In genomic region chr10:79806331-79806730, GRCm38 (mm10) we compare ENCODE assay signal across 14 mouse cellular contexts. TPM values are rescaled to one million over a fixed set of nuclear protein-coding genes. Genes with fewer than 3 reads are reported as not detected.
DNase-seq lines count a peak whose midpoint lies in the region; ATAC-seq and TF ChIP-seq lines count a peak whose summit lies in the region.
"Had no signal": no experiment of that assay in that cellular context is flagged by ENCODE, and none has a peak within 500 bp of the region (broad histone marks: within the 10 kb centered on the region; RNA-seq: fewer than 3 reads in every experiment).

No protein-coding gene starts in this region.

- H3K27me3 ChIP-seq in forebrain, embryonic 13.5 days = no peaks in the 10 kb centered on the region
- no peaks in the 10 kb centered on the region for H3K27me3 ChIP-seq in forebrain, embryonic 12.5 days
- no peaks in the 10 kb centered on the region for H3K27me3 ChIP-seq in hindbrain, embryonic 10.5 days (ENCODE audit: insufficient read depth, poor library complexity, severe bottlenecking)
- no peaks in the 10 kb centered on the region for H3K27me3 ChIP-seq in hindbrain, postnatal 0 days (ENCODE audit: insufficient read depth, low read length)
- H3K27me3 ChIP-seq in midbrain, embryonic 12.5 days = no peaks in the 10 kb centered on the region
- no peaks in the 10 kb centered on the region for H3K27me3 ChIP-seq in midbrain, embryonic 16.5 days (ENCODE audit: control insufficient read depth, insufficient read depth, low read depth, low read length)
- H3K27me3 ChIP-seq: hindbrain, embryonic 15.5 days; lung, embryonic 15.5 days had no signal

- no peak for TF ChIP-seq POLR2A in olfactory bulb, adult 2 months (IDR thresholded peaks at IDR 0.05; ENCODE audit: insufficient read depth, low read depth, low read length)

- 92% methylated on average over 9 of the region's 9 CpGs for WGBS in forebrain, embryonic 13.5 days
- WGBS in forebrain, embryonic 12.5 days = 91% methylated on average over 9 of the region's 9 CpGs
- WGBS in hindbrain, embryonic 10.5 days = 86% methylated on average over 9 of the region's 9 CpGs
- WGBS in hindbrain, postnatal 0 days = 84% methylated on average over 9 of the region's 9 CpGs
- 93% methylated on average over 9 of the region's 9 CpGs for WGBS in midbrain, embryonic 12.5 days
- 92% methylated on average over 9 of the region's 9 CpGs for WGBS in midbrain, embryonic 16.5 days
- WGBS in olfactory bulb, adult 2 months = 88% methylated on average over 9 of the region's 9 CpGs

- no peak for TF ChIP-seq CTCF in hindbrain, postnatal 0 days (IDR thresholded peaks at IDR 0.05; ENCODE audit: low read depth)
- TF ChIP-seq CTCF in olfactory bulb, adult 2 months (IDR thresholded peaks at IDR 0.05; ENCODE audit: insufficient read depth, low read depth, low read length) = no peak

- H3K4me1 ChIP-seq in forebrain, embryonic 13.5 days = peaks cover 58% of the 10 kb centered on the region
- H3K4me1 ChIP-seq in forebrain, embryonic 12.5 days = peaks cover 58% of the 10 kb centered on the region
- peaks cover 70% of the 10 kb centered on the region for H3K4me1 ChIP-seq in hindbrain, embryonic 10.5 days (replicated peaks)
- H3K4me1 ChIP-seq in hindbrain, postnatal 0 days (ENCODE audit: insufficient read depth, low read length) = peaks cover 21% of the 10 kb centered on the region; the same call in 1 of the 2 replicates
- peaks cover 64% of the 10 kb centered on the region for H3K4me1 ChIP-seq in midbrain, embryonic 12.5 days
- H3K4me1 ChIP-seq in midbrain, embryonic 16.5 days (ENCODE audit: control insufficient read depth, insufficient read depth, low read length) = peaks cover 40% of the 10 kb centered on the region
- H3K4me1 ChIP-seq in olfactory bulb, adult 2 months (ENCODE audit: control insufficient read depth, insufficient read depth, low read length) = peaks cover 68% of the 10 kb centered on the region

- peaks cover 49% of the 10 kb centered on the region for H3K36me3 ChIP-seq in forebrain, embryonic 13.5 days (ENCODE audit: poor library complexity, severe bottlenecking)
- peaks cover 46% of the 10 kb centered on the region for H3K36me3 ChIP-seq in forebrain, embryonic 12.5 days (replicated peaks)
- peaks cover 48% of the 10 kb centered on the region for H3K36me3 ChIP-seq in hindbrain, embryonic 10.5 days
- H3K36me3 ChIP-seq in hindbrain, postnatal 0 days (ENCODE audit: insufficient read depth, low read length) = peaks cover 23% of the 10 kb centered on the region; the same call in 1 of the 2 replicates
- H3K36me3 ChIP-seq in midbrain, embryonic 12.5 days = peaks cover 47% of the 10 kb centered on the region
- peaks cover 16% of the 10 kb centered on the region for H3K36me3 ChIP-seq in midbrain, embryonic 16.5 days (ENCODE audit: control insufficient read depth, insufficient read depth, low read length)

- peak overlapping the region; percentile 33 for H3K27ac ChIP-seq in forebrain, embryonic 13.5 days
- no peak overlapping the region for H3K27ac ChIP-seq in forebrain, embryonic 12.5 days
- H3K27ac ChIP-seq in hindbrain, embryonic 10.5 days = peak overlapping the region; percentile 91
- H3K27ac ChIP-seq in hindbrain, postnatal 0 days = no peak overlapping the region
- H3K27ac ChIP-seq in midbrain, embryonic 12.5 days (replicated peaks) = 0 out of 2 replicates have a peak overlapping the region, but pooled peaks have one; percentile 75
- no peak overlapping the region for H3K27ac ChIP-seq in midbrain, embryonic 16.5 days (ENCODE audit: low read length)
- peak overlapping the region; percentile 94; the same call in 1 of the 2 replicates for H3K27ac ChIP-seq in olfactory bulb, adult 2 months (ENCODE audit: insufficient read depth, low read depth, low read length)
- H3K27ac ChIP-seq: hindbrain, embryonic 15.5 days; lung, embryonic 15.5 days had no signal

- no peak overlapping the region for H3K4me3 ChIP-seq in forebrain, embryonic 13.5 days
- H3K4me3 ChIP-seq in forebrain, embryonic 12.5 days (replicated peaks) = no peak overlapping the region
- H3K4me3 ChIP-seq in hindbrain, embryonic 10.5 days = no peak overlapping the region
- no peak overlapping the region for H3K4me3 ChIP-seq in hindbrain, postnatal 0 days (ENCODE audit: low read length)
- no peak overlapping the region for H3K4me3 ChIP-seq in midbrain, embryonic 12.5 days
- H3K4me3 ChIP-seq in midbrain, embryonic 16.5 days (ENCODE audit: low read depth, low read length) = no peak overlapping the region
- no peak overlapping the region for H3K4me3 ChIP-seq in olfactory bulb, adult 2 months (ENCODE audit: insufficient read depth, low read depth, low read length)
- H3K4me3 ChIP-seq: hindbrain, embryonic 15.5 days; lung, embryonic 15.5 days had no signal

- no peak for ATAC-seq in forebrain, embryonic 13.5 days
- ATAC-seq in forebrain, embryonic 12.5 days (ENCODE audit: low FRiP score) = no peak
- no peak for ATAC-seq in hindbrain, postnatal 0 days
- no peak for ATAC-seq in midbrain, embryonic 12.5 days (ENCODE audit: low FRiP score, low read depth)
- ATAC-seq in midbrain, embryonic 16.5 days = no peak

- H3K4me2 ChIP-seq in forebrain, embryonic 13.5 days = no peak overlapping the region
- no peak overlapping the region for H3K4me2 ChIP-seq in forebrain, embryonic 12.5 days
- no peak overlapping the region for H3K4me2 ChIP-seq in hindbrain, postnatal 0 days (ENCODE audit: low read depth, low read length)
- H3K4me2 ChIP-seq in midbrain, embryonic 12.5 days (replicated peaks) = no peak overlapping the region
- H3K4me2 ChIP-seq in midbrain, embryonic 16.5 days (ENCODE audit: low read length) = no peak overlapping the region
- H3K4me2 ChIP-seq: hindbrain, embryonic 15.5 days; lung, embryonic 15.5 days had no signal

- no peak for DNase-seq in hindbrain, embryonic 10.5 days (ENCODE audit: low spot score)
- no peak for DNase-seq in hindbrain, postnatal 0 days (ENCODE audit: low spot score)
- no peak for DNase-seq in urinary bladder, adult 18-20 months (ENCODE audit: low spot score in 2 of 2)
- DNase-seq: thymus, adult 18-20 months had no signal

- no peak overlapping the region for H3K9ac ChIP-seq in forebrain, embryonic 13.5 days
- H3K9ac ChIP-seq in forebrain, embryonic 12.5 days = no peak overlapping the region
- H3K9ac ChIP-seq in hindbrain, postnatal 0 days (replicated peaks; ENCODE audit: low read length) = no peak overlapping the region
- no peak overlapping the region for H3K9ac ChIP-seq in midbrain, embryonic 12.5 days (replicated peaks)
- H3K9ac ChIP-seq in midbrain, embryonic 16.5 days (ENCODE audit: low read depth, low read length) = no peak overlapping the region
- H3K9ac ChIP-seq: hindbrain, embryonic 15.5 days; lung, embryonic 15.5 days had no signal

- H3K9me3 ChIP-seq in forebrain, embryonic 13.5 days (replicated peaks) = no peaks in the 10 kb centered on the region
- H3K9me3 ChIP-seq in forebrain, embryonic 12.5 days = no peaks in the 10 kb centered on the region
- H3K9me3 ChIP-seq in hindbrain, embryonic 10.5 days = no peaks in the 10 kb centered on the region
- H3K9me3 ChIP-seq in hindbrain, postnatal 0 days (ENCODE audit: low read length) = no peaks in the 10 kb centered on the region
- no peaks in the 10 kb centered on the region for H3K9me3 ChIP-seq in midbrain, embryonic 12.5 days
- no peaks in the 10 kb centered on the region for H3K9me3 ChIP-seq in midbrain, embryonic 16.5 days (replicated peaks; ENCODE audit: control insufficient read depth, low read length, poor library complexity, severe bottlenecking)
- H3K9me3 ChIP-seq: hindbrain, embryonic 15.5 days; lung, embryonic 15.5 days had no signal

RNA-seq across cellular contexts. Expression of gene Palm, which starts 13.0 kb away (rescaled TPM):
- 214 and 234 TPM in 2 replicates for polyA plus RNA-seq in forebrain, embryonic 13.5 days (2015; fragmentation: Nextera tagmentation; extraction: Ambion mirVana)
- polyA plus RNA-seq in forebrain, embryonic 12.5 days (2016; fragmentation: Nextera tagmentation; extraction: Ambion mirVana) = 184 and 194 TPM in 2 replicates
- polyA plus RNA-seq in hindbrain, embryonic 10.5 days (2016; fragmentation: Nextera tagmentation; extraction: Ambion mirVana) = 142 and 175 TPM in 2 replicates
- 156 and 157 TPM in 2 replicates for total RNA-seq in hindbrain, postnatal 0 days (2014; rRNA removed)
- 221 and 242 TPM in 2 replicates for polyA plus RNA-seq in hindbrain, postnatal 0 days (2015; fragmentation: Nextera tagmentation; extraction: Ambion mirVana)
- 198 and 204 TPM in 2 replicates for polyA plus RNA-seq in midbrain, embryonic 12.5 days (2016; fragmentation: Nextera tagmentation; extraction: Ambion mirVana)
- 318 and 333 TPM in 2 replicates for polyA plus RNA-seq in midbrain, embryonic 16.5 days (2015; fragmentation: Nextera tagmentation; extraction: Ambion mirVana)
- polyA plus RNA-seq in olfactory bulb, adult 2 months (2012; ENCODE audit: insufficient read depth, insufficient read length, low replicate concordance, missing spikeins) = not detected in 2 replicates

RNA-seq across cellular contexts. Expression of gene Misp, which starts 14.5 kb away (rescaled TPM):
- polyA plus RNA-seq in forebrain, embryonic 13.5 days (2015; fragmentation: Nextera tagmentation; extraction: Ambion mirVana) = 0.71 and 1.1 TPM in 2 replicates
- 0.81 and 1.1 TPM in 2 replicates for polyA plus RNA-seq in forebrain, embryonic 12.5 days (2016; fragmentation: Nextera tagmentation; extraction: Ambion mirVana)
- polyA plus RNA-seq in hindbrain, embryonic 10.5 days (2016; fragmentation: Nextera tagmentation; extraction: Ambion mirVana) = 1.0 and 2.4 TPM in 2 replicates
- 0.05 and 0.22 TPM in 2 replicates for total RNA-seq in hindbrain, postnatal 0 days (2014; rRNA removed)
- polyA plus RNA-seq in hindbrain, postnatal 0 days (2015; fragmentation: Nextera tagmentation; extraction: Ambion mirVana) = 0.33 TPM in 1 of 2 replicates, not detected in the other
- 0.94 and 1.0 TPM in 2 replicates for polyA plus RNA-seq in midbrain, embryonic 12.5 days (2016; fragmentation: Nextera tagmentation; extraction: Ambion mirVana)
- 0.34 and 0.73 TPM in 2 replicates for polyA plus RNA-seq in midbrain, embryonic 16.5 days (2015; fragmentation: Nextera tagmentation; extraction: Ambion mirVana)
- not detected in 2 replicates for polyA plus RNA-seq in olfactory bulb, adult 2 months (2012; ENCODE audit: insufficient read depth, insufficient read length, low replicate concordance, missing spikeins)
- total RNA-seq: megakaryocyte-erythroid progenitor cell, adult 5-6 weeks had no signal

RNA-seq across cellular contexts. Expression of gene Prss57, which starts 15.6 kb away (rescaled TPM):
- 0.09 and 0.13 TPM in 2 replicates for polyA plus RNA-seq in forebrain, embryonic 13.5 days (2015; fragmentation: Nextera tagmentation; extraction: Ambion mirVana)
- 0.09 TPM in 1 of 2 replicates, not detected in the other for polyA plus RNA-seq in forebrain, embryonic 12.5 days (2016; fragmentation: Nextera tagmentation; extraction: Ambion mirVana)
- 0.10 TPM in 1 of 2 replicates, not detected in the other for polyA plus RNA-seq in hindbrain, embryonic 10.5 days (2016; fragmentation: Nextera tagmentation; extraction: Ambion mirVana)
- total RNA-seq in hindbrain, postnatal 0 days (2014; rRNA removed) = 0.54 and 1.8 TPM in 2 replicates
- 0.13 and 0.33 TPM in 2 replicates for polyA plus RNA-seq in hindbrain, postnatal 0 days (2015; fragmentation: Nextera tagmentation; extraction: Ambion mirVana)
- polyA plus RNA-seq in midbrain, embryonic 12.5 days (2016; fragmentation: Nextera tagmentation; extraction: Ambion mirVana) = 0.27 TPM in 1 of 2 replicates, not detected in the other
- polyA plus RNA-seq in midbrain, embryonic 16.5 days (2015; fragmentation: Nextera tagmentation; extraction: Ambion mirVana) = 0.19 TPM in 2 replicates
- not detected in 2 replicates for polyA plus RNA-seq in olfactory bulb, adult 2 months (2012; ENCODE audit: insufficient read depth, insufficient read length, low replicate concordance, missing spikeins)
- total RNA-seq: adrenal gland, postnatal 14 days; liver, adult 2 months had no signal
- polyA plus RNA-seq: liver, adult 2 months had no signal

RNA-seq across cellular contexts. Expression of gene Fstl3, which starts 29.3 kb away (rescaled TPM):
- polyA plus RNA-seq in forebrain, embryonic 13.5 days (2015; fragmentation: Nextera tagmentation; extraction: Ambion mirVana) = 0.40 and 0.62 TPM in 2 replicates
- polyA plus RNA-seq in forebrain, embryonic 12.5 days (2016; fragmentation: Nextera tagmentation; extraction: Ambion mirVana) = 0.55 and 1.0 TPM in 2 replicates
- polyA plus RNA-seq in hindbrain, embryonic 10.5 days (2016; fragmentation: Nextera tagmentation; extraction: Ambion mirVana) = 1.7 and 1.8 TPM in 2 replicates
- 2.6 and 3.3 TPM in 2 replicates for total RNA-seq in hindbrain, postnatal 0 days (2014; rRNA removed)
- polyA plus RNA-seq in hindbrain, postnatal 0 days (2015; fragmentation: Nextera tagmentation; extraction: Ambion mirVana) = 3.1 and 3.2 TPM in 2 replicates
- 1.0 and 1.6 TPM in 2 replicates for polyA plus RNA-seq in midbrain, embryonic 12.5 days (2016; fragmentation: Nextera tagmentation; extraction: Ambion mirVana)
- polyA plus RNA-seq in midbrain, embryonic 16.5 days (2015; fragmentation: Nextera tagmentation; extraction: Ambion mirVana) = 2.2 and 3.5 TPM in 2 replicates
- not detected in 2 replicates for polyA plus RNA-seq in olfactory bulb, adult 2 months (2012; ENCODE audit: insufficient read depth, insufficient read length, low replicate concordance, missing spikeins)

RNA-seq across cellular contexts. Expression of gene Rnf126, which starts 39.6 kb away (rescaled TPM):
- polyA plus RNA-seq in forebrain, embryonic 13.5 days (2015; fragmentation: Nextera tagmentation; extraction: Ambion mirVana) = 70.9 and 74.8 TPM in 2 replicates
- polyA plus RNA-seq in forebrain, embryonic 12.5 days (2016; fragmentation: Nextera tagmentation; extraction: Ambion mirVana) = 96.8 and 103 TPM in 2 replicates
- polyA plus RNA-seq in hindbrain, embryonic 10.5 days (2016; fragmentation: Nextera tagmentation; extraction: Ambion mirVana) = 124 and 136 TPM in 2 replicates
- total RNA-seq in hindbrain, postnatal 0 days (2014; rRNA removed) = 112 and 120 TPM in 2 replicates
- polyA plus RNA-seq in hindbrain, postnatal 0 days (2015; fragmentation: Nextera tagmentation; extraction: Ambion mirVana) = 108 and 119 TPM in 2 replicates
- 98.8 and 104 TPM in 2 replicates for polyA plus RNA-seq in midbrain, embryonic 12.5 days (2016; fragmentation: Nextera tagmentation; extraction: Ambion mirVana)
- polyA plus RNA-seq in midbrain, embryonic 16.5 days (2015; fragmentation: Nextera tagmentation; extraction: Ambion mirVana) = 90.2 and 92.3 TPM in 2 replicates
- polyA plus RNA-seq in olfactory bulb, adult 2 months (2012; ENCODE audit: insufficient read depth, insufficient read length, low replicate concordance, missing spikeins) = not detected in 2 replicates

Comparison
In these comparisons a context has a peak if more than half of its experiments do, and no peak if none do; other contexts are left out.
1. H3K27ac ChIP-seq: peak in forebrain, embryonic 13.5 days (single experiment), hindbrain, embryonic 10.5 days (single experiment), midbrain, embryonic 12.5 days (single experiment) and olfactory bulb, adult 2 months (single experiment); none in forebrain, embryonic 12.5 days (single experiment), hindbrain, postnatal 0 days (single experiment) and midbrain, embryonic 16.5 days (single experiment).